Mouse (Mus musculus) heart, adult 18-20 months (tissue): ENCODE data around the gene Hspb6. TPM values are rescaled to one million over a fixed set of nuclear protein-coding genes. Genes with fewer than 3 reads are reported as not detected.
A peak's percentile ranks its signal among the peaks of the same experiment; 100 is the strongest.

Source experiments
- DNase-seq, 2 experiments: peaks; one replicate each; pipeline ENCODE4 v3.0.0; 2021 to 2022; ENCODE audit warnings: mixed read lengths in 1 of 2
- total RNA-seq, 2 experiments: library from RNA; stranded (reverse); gene quantifications; 2 replicates each; pipeline ENCODE4 v1.2.3; 2021

Hspb6 gene
- total RNA-seq, 2 experiments from 2014 or later = 845 to 870 TPM

DNA sequence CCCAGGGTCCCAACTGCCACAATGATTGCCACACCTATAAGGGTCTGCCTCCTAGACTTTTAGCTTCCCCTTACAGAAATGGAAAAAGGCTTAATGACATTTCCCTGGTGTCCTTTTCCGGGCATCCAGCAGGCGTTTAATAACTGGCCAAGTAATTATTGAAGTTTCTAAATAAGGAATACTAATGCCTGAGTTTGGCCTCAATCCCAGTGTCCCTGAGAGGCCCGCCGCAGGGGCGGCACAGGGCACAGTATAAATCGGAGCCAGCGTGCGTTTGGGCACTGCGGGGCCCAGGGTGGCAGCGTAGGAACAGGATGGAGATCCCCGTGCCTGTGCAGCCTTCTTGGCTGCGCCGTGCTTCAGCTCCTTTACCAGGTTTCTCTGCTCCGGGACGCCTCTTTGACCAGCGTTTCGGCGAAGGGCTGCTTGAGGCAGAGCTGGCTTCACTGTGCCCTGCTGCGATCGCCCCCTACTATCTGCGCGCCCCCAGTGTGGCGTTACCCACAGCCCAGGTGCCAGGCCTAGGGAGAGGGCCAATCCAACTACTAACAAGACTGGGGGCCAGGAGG, 1.1 kb downstream of the Hspb6 start:
- peak; percentile 79 to 80 for DNase-seq

DNA sequence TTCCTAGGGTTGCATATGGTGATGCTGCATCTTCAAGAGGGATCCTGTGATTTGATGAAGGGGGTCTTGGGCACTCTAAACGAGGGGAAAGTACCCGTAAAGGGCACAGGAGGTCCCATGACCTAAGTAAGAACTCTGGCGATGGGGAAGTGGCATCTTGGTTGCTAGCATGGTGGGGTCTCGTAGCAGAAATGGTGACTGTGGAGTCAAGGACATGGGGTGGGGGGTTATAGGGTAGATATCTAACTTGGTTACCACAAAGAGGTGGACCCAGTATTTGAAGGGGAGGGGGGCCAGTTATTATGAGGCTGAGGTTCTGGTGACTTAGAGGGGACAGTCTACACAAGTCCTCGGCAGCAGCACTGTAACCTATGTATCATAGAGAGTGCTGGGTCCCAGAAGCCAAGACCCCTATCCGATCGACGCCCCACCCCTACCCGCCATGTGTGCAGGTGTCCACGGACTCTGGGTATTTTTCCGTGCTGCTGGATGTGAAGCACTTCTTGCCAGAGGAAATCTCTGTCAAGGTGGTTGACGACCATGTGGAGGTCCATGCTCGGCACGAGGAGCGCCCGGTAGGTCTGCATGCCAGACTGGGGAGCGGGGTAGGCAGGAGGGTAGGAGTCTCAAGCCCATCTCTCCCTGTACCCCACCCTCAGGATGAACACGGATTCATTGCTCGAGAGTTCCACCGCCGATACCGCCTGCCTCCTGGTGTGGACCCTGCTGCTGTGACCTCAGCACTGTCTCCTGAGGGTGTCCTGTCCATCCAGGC, 2.0 kb downstream of the Hspb6 start:
- peak in 1 of 2 experiments; percentile 33 for DNase-seq

DNA sequence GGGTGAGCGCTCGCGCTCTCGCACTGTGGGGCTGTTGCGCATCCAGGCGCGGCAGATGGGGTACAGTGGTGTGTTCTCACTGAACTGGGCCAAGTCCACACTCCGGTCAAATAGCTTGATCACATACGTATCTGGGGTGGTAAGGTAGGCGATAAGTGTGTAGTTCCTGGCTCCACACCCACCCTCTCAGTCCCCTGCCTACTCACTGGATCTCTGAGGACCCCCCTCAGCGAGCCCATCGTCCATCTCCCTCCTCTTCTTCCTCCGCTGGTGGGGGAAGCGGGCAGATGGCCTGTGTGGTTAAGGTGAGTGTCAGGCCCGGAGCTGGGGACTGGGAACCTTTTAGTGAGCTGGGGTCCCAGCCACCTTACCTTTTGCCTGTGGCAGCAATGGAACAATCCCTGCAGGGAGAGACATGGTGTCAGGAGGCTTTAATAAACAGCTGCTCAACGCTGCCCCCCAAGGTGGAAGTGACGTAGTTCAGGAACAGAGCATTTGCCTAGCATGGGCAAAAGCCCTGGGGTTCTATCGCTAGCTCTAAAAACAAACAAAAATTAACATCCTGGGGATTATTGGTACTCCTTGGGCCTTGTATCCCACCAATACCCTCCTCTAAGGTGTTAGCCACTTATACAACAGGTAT, 5.0 kb downstream of the Hspb6 start:
- DNase-seq = no peak

DNA sequence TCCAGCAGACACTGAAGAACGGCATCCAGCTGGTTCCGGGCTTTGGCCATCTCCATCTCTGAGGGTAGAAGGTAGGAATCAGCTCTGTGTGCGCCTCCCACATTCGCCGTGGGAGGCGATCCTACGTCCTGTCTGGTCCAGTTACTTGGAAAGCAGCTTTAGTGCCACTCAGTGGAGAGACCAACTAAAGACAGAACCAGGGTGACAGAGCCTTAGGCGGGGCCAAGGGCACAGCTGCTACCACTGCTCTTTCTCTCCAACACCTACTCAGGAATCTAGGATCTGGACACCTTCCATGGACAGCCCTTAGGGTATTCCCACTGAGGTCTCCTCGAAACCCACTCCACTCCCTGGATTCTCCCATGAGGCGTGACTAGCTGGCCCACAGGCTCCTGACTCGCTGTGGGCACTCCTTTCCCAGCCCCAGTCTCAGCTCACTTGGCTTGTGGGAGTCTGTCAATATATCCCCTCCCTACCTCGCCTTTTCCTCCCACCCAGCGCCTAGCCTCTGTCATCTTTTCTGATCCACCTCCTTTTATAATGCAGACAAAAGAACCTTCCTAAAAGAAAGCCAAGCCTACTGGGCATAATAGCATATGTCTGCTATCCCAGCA, 6.0 kb downstream of the Hspb6 start:
- no peak for DNase-seq

DNA sequence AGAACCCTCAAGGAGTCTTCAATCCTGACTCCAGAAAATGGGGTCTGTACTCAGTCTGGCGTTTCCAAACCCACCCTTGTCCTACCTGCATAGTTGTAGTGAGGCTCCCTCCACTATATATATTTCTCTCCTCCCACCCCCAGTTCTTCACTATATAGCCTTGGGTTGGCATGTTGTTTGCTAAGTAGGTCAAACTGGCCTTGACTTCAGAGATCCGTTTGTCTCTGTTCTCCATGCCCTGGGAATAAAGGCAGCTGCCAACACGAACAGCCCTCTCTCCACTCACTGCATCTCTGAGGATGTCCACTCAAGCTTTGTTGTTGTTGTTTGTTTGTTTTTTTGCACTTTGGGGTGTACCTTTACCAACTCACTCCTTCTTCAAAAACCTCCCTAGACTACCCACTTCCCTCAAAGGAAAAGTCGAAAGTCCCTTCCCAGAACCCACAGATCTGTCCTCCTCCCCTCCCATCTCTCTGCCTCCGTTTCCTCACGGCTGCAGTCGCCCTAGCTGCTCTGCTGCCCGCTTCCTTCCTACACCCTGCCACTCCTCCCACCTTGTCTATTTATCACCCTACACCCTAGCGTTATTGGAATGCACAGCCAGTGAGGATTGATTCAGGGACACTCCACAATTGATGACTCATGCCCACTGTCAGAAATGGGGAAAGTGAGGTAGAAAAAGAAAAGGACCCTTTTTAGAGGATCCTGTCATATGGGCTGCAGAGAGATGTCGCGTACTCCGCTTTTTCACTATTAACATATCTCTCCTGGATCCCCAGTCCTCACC, 6.9 kb downstream of the Hspb6 start:
- no peak for DNase-seq

DNA sequence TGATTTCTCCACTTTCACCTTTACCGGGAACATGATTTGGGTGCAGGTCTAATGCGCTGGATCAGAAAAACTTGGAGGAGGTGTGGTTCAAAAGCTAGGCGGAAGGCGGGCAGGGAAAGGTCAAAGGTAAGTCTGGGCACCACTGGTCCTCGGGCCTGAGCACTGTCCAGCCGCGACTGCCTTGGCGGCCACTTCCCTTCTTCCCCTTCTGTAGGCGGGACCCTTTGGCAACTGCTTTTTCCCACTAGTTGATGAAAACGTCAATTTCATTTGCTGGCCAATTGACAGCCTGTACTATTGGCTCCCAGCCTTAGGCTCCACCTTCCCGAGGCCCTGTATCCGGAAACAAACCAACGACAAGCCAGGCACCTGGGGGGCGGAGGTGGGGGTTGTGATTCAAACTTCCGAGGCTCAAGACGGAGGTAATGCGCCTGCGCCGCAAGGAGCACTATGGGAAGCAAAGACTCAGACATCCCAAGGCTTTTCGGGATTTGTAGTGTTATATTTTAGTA, 7.5 kb downstream of the Hspb6 start, which contains the start of gene Lin37:
Gene Lin37, minus strand, starts transcription at position 396 of the 512 bp plus-strand sequence.
- peak; percentile 96 to 99 for DNase-seq

DNA sequence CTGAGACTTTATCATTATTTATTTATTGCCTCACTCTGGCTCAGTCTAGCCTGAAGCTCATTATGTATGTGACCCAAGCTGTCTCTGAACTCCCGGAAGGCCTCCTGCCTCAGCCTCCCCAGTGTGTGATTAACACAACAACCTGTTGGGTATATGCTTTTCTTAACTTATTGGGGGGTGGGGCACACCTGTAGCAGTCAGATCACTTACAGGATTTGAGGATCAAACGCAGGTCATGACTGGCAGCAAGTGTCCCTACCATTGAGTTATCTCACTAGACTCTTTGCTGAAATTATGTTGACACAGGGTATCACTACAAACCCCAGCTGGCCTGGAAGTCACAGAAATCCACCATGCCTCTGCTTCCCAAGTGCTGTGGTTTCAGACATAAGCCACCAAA, 8.3 kb downstream of the Hspb6 start:
- no peak for DNase-seq

DNA sequence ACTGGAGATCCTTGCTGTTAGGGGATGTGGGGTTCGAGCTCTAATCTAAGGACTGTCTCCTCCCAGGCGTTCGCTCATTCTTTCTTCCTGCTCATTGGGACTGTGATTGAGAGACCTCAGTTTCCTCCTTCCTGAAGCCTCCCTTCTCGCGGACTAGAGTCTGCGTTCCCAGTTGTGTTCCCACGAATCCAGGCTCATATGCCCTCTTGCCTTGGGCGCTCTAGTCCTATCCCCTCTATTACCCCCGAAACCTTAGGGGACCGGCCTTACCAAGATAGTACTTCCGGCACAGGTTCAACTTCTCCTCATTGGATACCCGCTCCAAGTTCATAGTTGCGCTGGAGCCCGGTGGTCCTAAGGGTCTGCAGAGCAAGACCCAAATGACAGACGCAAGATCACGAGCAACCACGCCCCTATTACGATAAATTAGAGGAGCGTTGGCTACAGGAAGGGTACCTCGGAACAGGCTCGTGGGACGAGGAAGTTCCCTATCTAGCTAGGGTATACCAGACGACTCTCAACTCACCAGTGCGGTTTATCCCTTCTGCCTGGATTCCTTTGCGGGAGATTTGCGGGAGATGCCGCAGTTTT, 10.6 kb downstream of the Hspb6 start:
- DNase-seq = no peak

DNA sequence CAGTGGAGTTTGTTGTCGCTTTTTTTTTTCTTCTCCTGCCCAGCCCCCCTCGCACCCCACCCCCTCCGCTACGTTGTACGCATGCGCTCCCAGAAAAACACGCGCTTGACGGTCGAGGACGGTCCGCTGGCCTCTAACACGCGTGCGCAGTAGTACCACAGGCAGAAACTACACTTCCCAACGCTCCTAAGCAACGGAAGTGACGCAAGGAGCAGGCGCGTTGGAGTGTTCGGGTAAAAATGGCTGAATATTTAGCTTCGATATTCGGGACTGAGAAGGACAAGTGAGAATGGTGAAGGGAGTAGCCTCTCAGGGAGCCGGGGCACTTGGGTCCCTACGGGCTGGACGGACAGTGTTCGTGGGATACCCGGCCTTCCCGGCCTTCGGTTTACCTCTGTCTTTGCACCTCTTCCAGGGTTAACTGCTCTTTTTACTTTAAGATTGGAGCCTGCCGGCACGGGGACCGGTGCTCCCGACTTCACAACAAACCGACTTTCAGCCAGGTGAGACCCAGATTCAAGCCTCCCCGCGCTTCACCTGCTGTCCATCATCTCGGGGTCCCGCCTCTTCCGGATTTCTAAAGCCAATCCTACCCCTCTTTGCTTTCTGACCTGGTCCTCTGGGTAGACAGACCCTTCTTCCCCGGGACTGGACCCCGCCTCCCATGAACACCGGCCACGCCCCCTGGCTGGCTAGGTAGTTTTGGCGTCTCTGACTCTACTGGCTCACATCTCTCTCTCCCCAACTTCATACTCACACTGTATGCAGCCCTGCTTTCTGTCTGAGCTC, 11.3 kb downstream of the Hspb6 start, which contains the start of the genes U2af1l4, Gm49396 and Psenen:
Gene U2af1l4, plus strand, starts transcription at position 185 of the 789 bp plus-strand sequence.
Gene Gm49396, plus strand, starts transcription at position 228 of the 789 bp plus-strand sequence.
Gene Psenen, minus strand, starts transcription at position 511 of the 789 bp plus-strand sequence.
- DNase-seq = peak; percentile 97 to 98

DNA sequence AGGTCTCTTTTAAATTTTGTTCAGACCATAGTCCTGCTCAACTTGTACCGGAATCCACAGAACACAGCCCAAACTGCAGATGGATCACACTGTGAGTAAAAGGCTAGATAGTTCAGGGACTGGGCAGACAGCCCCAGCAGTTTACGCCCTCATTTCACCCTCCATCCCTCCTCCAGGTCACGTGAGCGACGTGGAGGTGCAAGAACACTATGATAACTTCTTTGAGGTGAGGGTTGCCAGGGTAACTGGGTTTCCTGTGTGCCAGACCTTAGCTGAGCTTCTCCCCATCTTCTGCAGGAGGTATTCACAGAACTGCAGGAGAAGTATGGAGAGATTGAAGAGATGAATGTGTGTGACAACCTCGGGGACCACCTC, 11.9 kb downstream of the Hspb6 start:
- no peak for DNase-seq

DNA sequence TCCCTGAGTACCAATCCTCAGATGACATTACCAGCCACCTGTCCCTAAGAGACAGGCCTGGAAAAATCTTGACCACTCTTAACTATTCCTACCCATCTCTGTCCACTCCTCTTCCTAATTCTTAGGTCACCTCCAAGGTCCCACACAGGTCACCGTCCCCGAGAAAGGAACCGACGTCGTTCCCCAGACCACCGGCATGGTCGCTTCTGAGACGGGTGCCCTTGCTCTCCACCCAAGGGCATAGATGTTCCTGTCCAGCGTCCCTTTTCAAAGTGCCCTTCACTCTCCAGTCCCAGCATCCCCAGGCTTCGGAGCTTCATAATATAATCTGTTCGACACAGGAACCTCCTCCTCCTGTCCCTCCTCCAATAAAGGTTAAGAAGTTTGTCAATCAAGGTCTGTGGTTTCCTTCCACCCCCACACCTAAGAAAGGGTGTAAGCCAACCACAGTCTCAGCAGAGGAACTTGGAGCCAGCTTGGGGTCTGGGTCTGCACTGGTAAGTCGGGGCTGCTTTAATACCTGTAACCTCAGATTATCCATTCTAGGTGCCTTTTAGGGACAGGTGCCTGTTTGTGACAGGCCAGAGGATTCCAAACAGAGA, 13.1 kb downstream of the Hspb6 start, which contains the start of gene Igflr1:
Gene Igflr1, plus strand, starts transcription at position 458 of the 602 bp plus-strand sequence.
- DNase-seq = no peak

DNA sequence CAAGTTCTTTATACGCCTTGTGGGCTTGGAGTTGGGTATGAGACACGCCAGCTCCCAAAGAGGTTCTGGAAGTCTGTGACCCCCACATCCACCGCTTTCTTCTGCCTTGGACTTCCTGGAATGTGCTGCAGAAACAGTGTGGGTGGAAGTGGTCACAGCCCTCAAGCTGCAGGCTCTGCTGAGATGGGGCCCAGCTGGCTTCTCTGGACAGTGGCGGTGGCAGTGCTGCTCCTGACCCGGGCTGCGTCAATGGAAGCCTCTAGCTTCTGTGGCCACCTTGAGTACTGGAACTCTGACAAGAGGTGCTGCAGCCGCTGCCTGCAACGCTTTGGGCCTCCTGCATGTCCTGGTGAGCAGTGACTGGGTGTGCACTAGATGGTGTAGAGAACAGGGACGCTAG, 14.1 kb downstream of the Hspb6 start:
- DNase-seq = no peak

DNA sequence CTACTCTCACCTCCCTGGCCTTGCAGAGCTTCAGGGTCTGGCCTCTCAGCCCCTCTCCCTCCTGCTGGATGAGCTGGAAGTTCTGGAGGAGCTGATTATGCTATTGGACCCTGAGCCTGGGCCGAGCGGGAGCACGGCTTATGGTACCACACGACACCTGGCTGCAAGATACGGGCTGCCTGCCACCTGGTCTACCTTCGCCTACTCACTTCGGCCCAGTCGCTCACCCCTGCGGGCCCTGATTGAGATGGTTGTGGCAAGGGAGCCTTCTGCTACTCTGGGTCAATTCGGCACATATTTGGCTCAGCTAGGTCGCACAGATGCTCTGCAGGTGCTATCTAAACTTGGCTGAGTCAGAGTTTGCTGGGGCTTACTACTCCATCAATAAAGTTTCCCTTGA, 15.6 kb downstream of the Hspb6 start:
- DNase-seq = no peak

DNA sequence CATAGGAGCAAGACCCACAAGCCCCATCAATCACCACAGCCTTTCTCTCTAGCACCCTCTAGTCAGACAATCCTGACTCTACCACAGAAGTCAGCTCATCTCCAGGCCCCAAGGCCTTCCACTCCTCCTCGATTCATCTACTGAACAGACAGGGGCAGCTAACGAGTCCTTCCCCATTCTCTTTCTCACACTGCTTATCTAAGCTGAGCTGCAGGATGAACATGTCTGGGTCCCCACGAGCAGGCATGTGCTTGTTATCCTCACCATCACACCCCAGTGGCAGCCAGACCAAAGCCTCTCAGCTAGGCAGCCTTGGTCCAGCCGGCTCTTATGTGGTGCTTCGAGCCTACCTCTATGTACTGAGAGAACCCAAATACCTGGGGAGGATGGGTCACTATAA, 20.4 kb downstream of the Hspb6 start:
- no peak for DNase-seq

DNA sequence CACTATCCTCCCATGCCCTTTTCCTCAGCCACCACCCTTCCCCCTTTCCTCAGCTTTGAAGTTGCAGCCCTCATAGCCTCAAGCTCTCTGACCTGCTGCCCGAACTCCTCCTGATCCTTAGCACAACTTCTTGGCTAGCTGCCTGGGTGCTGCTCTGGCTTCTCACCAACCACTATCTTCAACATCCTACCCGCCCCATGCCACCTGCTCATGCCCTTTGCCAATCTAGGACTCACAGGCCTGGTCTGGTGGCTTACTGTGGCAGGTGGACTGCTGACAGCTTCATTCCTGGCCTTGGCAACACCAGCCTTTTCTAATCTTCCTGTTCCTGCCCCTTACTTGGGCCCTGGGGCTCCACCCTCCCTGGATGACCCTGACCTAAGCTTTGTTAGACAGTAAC, 21.0 kb downstream of the Hspb6 start:
- DNase-seq = peak; percentile 69 to 75

DNA sequence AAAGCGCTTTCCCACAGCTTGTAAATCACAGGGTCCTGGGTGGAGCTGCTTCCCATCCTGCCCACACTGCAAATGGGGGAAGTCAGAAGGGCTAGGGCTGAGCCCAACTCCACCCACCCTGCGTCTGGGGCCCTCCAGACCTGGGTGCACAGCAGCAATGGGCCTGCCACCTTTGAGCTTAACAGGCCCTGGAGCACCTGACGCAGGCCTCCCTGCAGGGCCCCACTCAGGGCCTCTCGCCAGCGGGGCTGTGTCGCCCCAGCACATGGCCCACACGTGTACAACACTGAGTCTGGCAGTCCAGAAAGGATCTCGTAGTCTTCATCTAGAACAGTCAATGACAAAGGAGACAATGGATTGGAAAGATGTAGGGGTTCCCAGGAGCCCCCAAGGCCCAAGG, 28.0 kb downstream of the Hspb6 start:
- no peak for DNase-seq

DNA sequence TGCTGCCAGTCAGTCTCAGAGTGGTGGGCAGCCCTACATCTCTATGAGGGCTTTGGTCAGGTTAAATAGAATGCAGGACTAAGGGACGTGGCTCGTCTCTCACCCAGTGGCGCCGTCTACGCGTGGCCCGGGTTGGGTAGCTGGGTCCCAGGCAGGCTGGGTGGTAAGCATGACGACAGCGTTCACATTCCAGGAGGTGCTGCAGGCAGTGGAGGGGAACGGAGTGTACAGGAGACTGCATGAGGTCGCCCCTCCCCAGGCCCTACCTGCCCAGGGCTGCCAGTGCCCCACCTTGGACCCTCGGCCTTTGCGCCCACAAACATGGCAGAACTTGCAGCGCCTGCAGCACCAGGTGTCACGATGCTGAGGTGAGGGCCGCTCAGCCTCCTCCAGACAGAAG, 29.6 kb downstream of the Hspb6 start:
- DNase-seq = no peak

DNA sequence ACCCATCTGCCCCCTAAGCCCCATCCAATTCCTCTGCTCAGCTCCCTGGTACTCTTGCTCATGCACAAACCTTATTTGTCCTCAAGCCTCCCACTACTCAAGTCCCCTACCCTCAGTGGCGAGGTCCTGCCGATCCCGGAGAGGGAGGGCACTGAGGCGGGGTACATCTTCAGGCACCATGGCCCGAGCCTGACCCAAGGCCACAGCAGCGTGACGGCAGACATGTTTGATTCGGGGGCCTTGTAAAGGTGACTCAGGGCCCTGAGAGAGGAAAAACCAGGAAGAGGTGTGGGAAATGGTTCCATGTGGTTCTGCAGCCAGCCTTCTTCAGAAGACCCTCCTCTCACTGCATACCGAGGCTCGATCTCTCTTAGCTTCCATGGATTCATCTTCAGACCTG, 32.4 kb downstream of the Hspb6 start:
- no peak for DNase-seq

DNA sequence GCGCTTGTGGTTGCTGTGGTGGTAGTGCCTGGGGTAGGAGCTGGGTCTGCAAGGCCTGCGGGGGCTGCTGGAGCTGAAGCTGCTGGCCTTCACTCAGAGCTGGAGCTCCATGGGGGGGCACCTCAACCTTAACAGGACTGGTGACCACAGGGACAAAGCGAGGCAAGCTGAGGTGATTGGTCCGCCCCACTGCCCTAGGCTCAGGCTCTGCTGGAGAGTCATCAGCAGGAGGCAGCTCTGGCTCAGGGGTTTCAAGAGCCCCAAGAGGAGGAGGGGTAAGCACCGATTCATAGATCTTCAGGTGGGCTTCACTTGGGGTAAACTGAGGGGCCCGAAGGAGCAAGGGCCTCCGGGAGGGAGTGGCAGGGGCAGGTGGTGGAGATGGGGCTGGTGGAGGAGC, 33.2 kb downstream of the Hspb6 start:
- no peak for DNase-seq

DNA sequence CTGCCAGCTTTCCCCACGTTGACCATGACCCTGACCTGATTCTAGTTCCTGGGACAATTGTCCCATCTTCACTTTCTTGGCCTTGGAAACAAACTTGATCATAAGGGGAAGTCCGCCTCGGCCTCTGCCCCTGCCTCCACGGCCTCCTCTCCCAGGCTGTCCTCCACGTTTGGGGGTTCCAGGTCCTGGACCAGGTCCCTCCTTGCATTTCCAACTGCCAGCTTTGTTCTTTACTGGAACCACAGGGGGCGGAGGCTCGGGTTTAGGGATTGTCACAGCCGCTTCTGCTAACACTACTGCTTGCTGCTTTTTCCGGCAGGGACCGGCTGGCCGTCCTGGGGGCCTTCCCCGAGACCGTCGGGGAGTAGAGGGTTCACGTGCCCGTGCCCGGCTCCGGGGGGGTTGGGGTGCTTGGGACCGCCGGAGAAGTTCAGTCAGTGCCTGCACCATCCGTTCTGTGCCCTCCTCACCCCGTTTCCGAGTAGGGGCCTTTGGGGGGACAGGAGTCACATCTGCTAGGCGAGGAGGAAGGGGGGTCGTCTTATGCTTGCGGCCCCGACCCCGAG, 34.6 kb downstream of the Hspb6 start:
- DNase-seq = no peak
